Mouse (Mus musculus): ENCODE results near the gene Pan3. TPM values are rescaled to one million over a fixed set of nuclear protein-coding genes. Genes with fewer than 3 reads are reported as not detected.

The Pan3 gene
- polyA plus RNA-seq, 1 experiment from 2014 or later: 71.6 TPM

DNA sequence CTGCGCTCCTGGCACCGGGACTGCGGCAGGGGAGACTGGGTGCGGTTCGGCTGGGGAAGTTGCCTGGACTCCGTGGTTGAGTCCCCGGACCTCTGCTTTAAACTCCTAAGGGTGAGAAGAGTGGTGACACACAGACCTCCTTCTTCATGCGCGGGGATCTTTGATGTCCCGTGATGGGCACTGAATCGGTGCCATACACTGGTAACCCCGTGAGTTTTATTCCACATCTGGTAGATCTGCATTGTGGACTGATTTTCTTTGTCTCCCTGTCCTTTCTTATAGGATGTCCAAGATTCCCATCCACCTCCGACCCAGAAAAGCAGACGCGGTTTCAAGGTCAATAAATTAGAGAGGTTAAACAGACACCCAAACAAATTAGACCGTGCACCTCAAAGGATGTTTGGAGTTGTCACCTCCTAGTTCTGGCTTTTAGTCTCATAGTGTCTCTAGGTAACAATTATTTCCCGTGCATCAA, 29.4 kb upstream of the Pan3 start:
- peaks cover 38% of the 10 kb centered on the region for H3K27me3 ChIP-seq (ENCODE audit: control insufficient read depth, insufficient read depth, low read depth, low read length)

DNA sequence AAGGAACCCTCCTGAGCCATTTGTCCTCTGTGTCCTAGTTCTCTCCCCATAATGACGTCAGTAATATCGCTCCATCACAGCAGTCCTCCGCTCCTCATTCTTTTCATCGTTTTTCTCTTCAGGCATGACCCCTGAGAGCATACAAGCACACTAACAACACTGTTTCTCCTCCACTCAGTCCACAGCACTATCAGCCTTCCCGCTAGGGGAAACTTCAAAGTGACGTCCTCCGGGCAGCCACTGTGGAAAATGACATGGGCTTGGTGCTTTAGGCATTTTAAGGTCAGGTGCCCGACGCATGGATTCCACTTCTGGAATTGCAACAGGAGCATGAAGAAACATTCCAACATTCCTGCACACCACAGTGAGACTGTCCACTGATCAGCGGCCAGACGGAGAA, 28.9 kb upstream of the Pan3 start:
- no peak overlapping the region for H3K4me2 ChIP-seq (ENCODE audit: low read depth, low read length)
- no peaks in the 10 kb centered on the region for H3K36me3 ChIP-seq (ENCODE audit: control insufficient read depth, insufficient read depth, low read length)
- peaks cover 38% of the 10 kb centered on the region for H3K27me3 ChIP-seq (ENCODE audit: control insufficient read depth, insufficient read depth, low read depth, low read length)
- H3K9ac ChIP-seq (ENCODE audit: low read length): no peak overlapping the region
- H3K9me3 ChIP-seq (ENCODE audit: control insufficient read depth, low read length): no peaks in the 10 kb centered on the region
- H3K27ac ChIP-seq (ENCODE audit: low read length): no peak overlapping the region
- no peak for ATAC-seq (ENCODE audit: low read depth)
- H3K4me3 ChIP-seq (ENCODE audit: low read length): no peak overlapping the region
- H3K4me1 ChIP-seq (replicated peaks; ENCODE audit: control insufficient read depth, insufficient read depth, low read length): peaks cover 5% of the 10 kb centered on the region; the same call in 1 of the 2 replicates
- WGBS: 21% methylated on average over 11 of the region's 11 CpGs

More for the DNA sequence above, 29.4 kb upstream of the Pan3 start:
- Histone ChIP-seq H3K4me1 (replicated peaks; ENCODE audit: control insufficient read depth, insufficient read depth, low read length) (peaks cover 5% of the 10 kb centered on the region; the same call in 1 of the 2 replicates), H3K4me2 (ENCODE audit: low read depth, low read length) (peak overlapping the region; percentile 57), H3K36me3 (ENCODE audit: control insufficient read depth, insufficient read depth, low read length) (no peaks in the 10 kb centered on the region), H3K27ac (ENCODE audit: low read length) (no peak overlapping the region), H3K9ac (ENCODE audit: low read length) (peak overlapping the region; percentile 32; the same call in 1 of the 2 replicates), H3K9me3 (ENCODE audit: control insufficient read depth, low read length) (no peaks in the 10 kb centered on the region), H3K4me3 (ENCODE audit: low read length) (peak overlapping the region; percentile 35)
- no peak for ATAC-seq (ENCODE audit: low read depth)
- WGBS: 2% methylated on average over 17 of the region's 17 CpGs

DNA sequence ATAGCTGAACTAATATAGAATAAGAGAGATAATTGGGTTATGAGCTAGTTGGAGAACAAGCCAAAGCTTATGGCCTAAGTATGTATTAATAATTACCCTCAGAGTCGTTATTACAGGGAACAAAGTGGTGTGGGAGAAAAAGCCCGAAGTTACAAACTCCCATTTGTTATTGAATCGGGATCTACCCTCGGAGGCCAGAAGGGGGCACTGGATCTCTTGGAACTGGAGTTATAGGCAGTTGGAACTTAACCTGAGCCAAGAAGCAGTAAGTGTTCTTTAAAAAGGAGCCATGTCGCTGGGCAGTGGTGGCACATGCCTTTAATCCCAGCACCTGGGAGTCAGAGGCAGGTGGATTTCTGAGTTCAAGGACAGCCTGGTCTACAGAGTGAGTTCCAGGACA, 27.5 kb upstream of the Pan3 start:
- peaks cover 5% of the 10 kb centered on the region; the same call in 1 of the 2 replicates for H3K4me1 ChIP-seq (replicated peaks; ENCODE audit: control insufficient read depth, insufficient read depth, low read length)
- no peaks in the 10 kb centered on the region for H3K9me3 ChIP-seq (ENCODE audit: control insufficient read depth, low read length)
- H3K27me3 ChIP-seq (ENCODE audit: control insufficient read depth, insufficient read depth, low read depth, low read length): peaks cover 38% of the 10 kb centered on the region
- H3K4me3 ChIP-seq (ENCODE audit: low read length): no peak overlapping the region
- H3K9ac ChIP-seq (ENCODE audit: low read length): no peak overlapping the region
- ATAC-seq (ENCODE audit: low read depth): no peak
- H3K36me3 ChIP-seq (ENCODE audit: control insufficient read depth, insufficient read depth, low read length): no peaks in the 10 kb centered on the region
- WGBS: 15% methylated on average over 5 of the region's 5 CpGs
- H3K27ac ChIP-seq (ENCODE audit: low read length): no peak overlapping the region
- no peak overlapping the region for H3K4me2 ChIP-seq (ENCODE audit: low read depth, low read length)

DNA sequence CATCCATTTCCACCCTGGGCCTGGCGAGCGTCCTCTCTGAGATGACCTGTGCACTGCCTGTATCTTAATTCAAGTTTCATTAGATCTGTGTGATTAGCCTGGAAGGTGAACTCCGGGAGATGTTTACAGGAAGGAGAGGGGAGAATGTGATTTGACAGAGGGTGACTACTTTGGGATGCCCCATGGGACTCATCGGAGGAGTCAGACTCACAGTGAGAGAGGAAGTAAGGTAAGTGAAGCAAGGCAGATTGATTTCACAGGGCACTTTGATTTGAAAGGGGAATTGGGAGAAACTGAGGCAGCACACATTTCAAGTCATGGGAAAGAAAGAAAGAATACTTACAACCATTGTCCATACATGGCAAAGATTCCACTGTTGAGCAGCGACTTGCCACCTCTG, 23.8 kb upstream of the Pan3 start:
- ATAC-seq (ENCODE audit: low read depth): no peak
- no peak overlapping the region for H3K4me3 ChIP-seq (ENCODE audit: low read length)
- no peak overlapping the region for H3K9ac ChIP-seq (ENCODE audit: low read length)
- H3K4me2 ChIP-seq (ENCODE audit: low read depth, low read length): no peak overlapping the region
- peaks cover 10% of the 10 kb centered on the region for H3K27me3 ChIP-seq (ENCODE audit: control insufficient read depth, insufficient read depth, low read depth, low read length)
- H3K36me3 ChIP-seq (ENCODE audit: control insufficient read depth, insufficient read depth, low read length): no peaks in the 10 kb centered on the region
- no peaks in the 10 kb centered on the region for H3K4me1 ChIP-seq (replicated peaks; ENCODE audit: control insufficient read depth, insufficient read depth, low read length)
- H3K9me3 ChIP-seq (ENCODE audit: control insufficient read depth, low read length): no peaks in the 10 kb centered on the region
- no peak overlapping the region for H3K27ac ChIP-seq (ENCODE audit: low read length)
- 74% methylated on average over 5 of the region's 5 CpGs for WGBS

DNA sequence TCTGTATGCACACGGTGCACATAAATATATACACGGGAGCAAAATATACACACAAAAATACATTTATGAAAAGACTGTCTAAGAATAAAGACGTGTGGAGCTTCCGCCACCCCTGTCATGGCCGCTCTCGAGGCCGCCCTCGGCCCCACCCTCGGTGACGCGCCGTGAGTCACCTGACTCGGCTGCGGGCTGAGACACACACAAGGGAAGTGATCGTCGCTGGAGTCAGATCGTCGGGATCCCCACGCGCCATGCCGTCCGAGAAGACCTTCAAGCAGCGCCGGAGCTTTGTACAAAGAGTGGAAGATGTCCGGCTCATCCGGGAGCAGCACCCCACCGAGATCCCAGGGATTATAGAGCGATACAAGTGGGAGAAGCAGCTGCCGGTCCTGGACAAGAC, 21.2 kb upstream of the Pan3 start:
- no peak overlapping the region for H3K9ac ChIP-seq (ENCODE audit: low read length)
- H3K9me3 ChIP-seq (ENCODE audit: control insufficient read depth, low read length): no peaks in the 10 kb centered on the region
- no peaks in the 10 kb centered on the region for H3K4me1 ChIP-seq (replicated peaks; ENCODE audit: control insufficient read depth, insufficient read depth, low read length)
- H3K27ac ChIP-seq (ENCODE audit: low read length): no peak overlapping the region
- no peaks in the 10 kb centered on the region for H3K27me3 ChIP-seq (ENCODE audit: control insufficient read depth, insufficient read depth, low read depth, low read length)
- no peak for ATAC-seq (ENCODE audit: low read depth)
- peak overlapping the region; percentile 19 for H3K4me3 ChIP-seq (ENCODE audit: low read length)
- 44% methylated on average over 29 of the region's 29 CpGs for WGBS
- H3K36me3 ChIP-seq (ENCODE audit: control insufficient read depth, insufficient read depth, low read length): no peaks in the 10 kb centered on the region
- peak overlapping the region; percentile 42 for H3K4me2 ChIP-seq (ENCODE audit: low read depth, low read length)

DNA sequence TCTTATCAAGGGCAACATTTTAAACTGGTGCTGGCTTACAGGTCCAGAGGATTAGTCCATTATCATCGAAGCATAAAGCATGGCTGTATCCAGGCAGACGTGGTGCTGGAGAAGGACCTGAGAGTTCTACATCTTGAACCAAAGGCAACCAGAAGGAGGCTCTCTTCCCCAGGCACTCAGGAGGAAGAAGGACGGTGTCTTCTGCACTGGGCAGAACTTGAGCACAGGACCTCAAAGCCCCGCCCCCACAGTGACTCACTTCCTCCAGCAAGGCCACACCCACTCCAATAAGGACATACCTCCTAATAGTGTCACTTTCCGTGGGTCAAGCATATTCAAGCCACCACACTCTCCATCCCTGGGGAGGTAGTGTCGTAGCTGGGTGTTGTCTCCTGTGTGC, 19.4 kb upstream of the Pan3 start:
- H3K27ac ChIP-seq (ENCODE audit: low read length): no peak overlapping the region
- WGBS: 81% methylated on average over 6 of the region's 6 CpGs
- H3K9me3 ChIP-seq (ENCODE audit: control insufficient read depth, low read length): no peaks in the 10 kb centered on the region
- no peaks in the 10 kb centered on the region for H3K27me3 ChIP-seq (ENCODE audit: control insufficient read depth, insufficient read depth, low read depth, low read length)
- no peaks in the 10 kb centered on the region for H3K36me3 ChIP-seq (ENCODE audit: control insufficient read depth, insufficient read depth, low read length)
- H3K9ac ChIP-seq (ENCODE audit: low read length): no peak overlapping the region
- H3K4me3 ChIP-seq (ENCODE audit: low read length): no peak overlapping the region
- no peak for ATAC-seq (ENCODE audit: low read depth)
- H3K4me2 ChIP-seq (ENCODE audit: low read depth, low read length): no peak overlapping the region
- no peaks in the 10 kb centered on the region for H3K4me1 ChIP-seq (replicated peaks; ENCODE audit: control insufficient read depth, insufficient read depth, low read length)

DNA sequence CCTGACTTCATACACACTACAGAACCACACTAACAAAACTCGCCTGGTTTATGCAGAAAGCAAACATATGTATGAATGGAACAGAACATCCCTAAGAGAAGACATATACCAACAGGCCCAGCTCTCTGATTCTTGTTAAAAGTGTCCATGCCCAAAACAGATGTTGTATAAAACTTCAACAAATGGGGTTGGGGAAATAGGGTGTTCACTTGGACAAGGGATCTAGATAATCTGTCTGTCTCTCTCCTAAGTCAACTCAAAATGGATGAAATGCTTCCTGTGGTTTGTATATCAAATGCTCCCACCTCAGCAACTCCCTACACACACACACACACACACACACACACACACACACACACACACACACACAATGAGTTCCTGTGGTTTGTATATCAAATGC, 12.0 kb upstream of the Pan3 start:
- Histone ChIP-seq H3K36me3 (ENCODE audit: control insufficient read depth, insufficient read depth, low read length) (no peaks in the 10 kb centered on the region), H3K4me2 (ENCODE audit: low read depth, low read length) (no peak overlapping the region), H3K4me1 (replicated peaks; ENCODE audit: control insufficient read depth, insufficient read depth, low read length) (no peaks in the 10 kb centered on the region), H3K9ac (ENCODE audit: low read length) (no peak overlapping the region), H3K27ac (ENCODE audit: low read length) (no peak overlapping the region), H3K27me3 (ENCODE audit: control insufficient read depth, insufficient read depth, low read depth, low read length) (no peaks in the 10 kb centered on the region), H3K9me3 (ENCODE audit: control insufficient read depth, low read length) (no peaks in the 10 kb centered on the region), H3K4me3 (ENCODE audit: low read length) (no peak overlapping the region)
- WGBS: 84% methylated on average over 1 of the region's 1 CpGs
- no peak for ATAC-seq (ENCODE audit: low read depth)

DNA sequence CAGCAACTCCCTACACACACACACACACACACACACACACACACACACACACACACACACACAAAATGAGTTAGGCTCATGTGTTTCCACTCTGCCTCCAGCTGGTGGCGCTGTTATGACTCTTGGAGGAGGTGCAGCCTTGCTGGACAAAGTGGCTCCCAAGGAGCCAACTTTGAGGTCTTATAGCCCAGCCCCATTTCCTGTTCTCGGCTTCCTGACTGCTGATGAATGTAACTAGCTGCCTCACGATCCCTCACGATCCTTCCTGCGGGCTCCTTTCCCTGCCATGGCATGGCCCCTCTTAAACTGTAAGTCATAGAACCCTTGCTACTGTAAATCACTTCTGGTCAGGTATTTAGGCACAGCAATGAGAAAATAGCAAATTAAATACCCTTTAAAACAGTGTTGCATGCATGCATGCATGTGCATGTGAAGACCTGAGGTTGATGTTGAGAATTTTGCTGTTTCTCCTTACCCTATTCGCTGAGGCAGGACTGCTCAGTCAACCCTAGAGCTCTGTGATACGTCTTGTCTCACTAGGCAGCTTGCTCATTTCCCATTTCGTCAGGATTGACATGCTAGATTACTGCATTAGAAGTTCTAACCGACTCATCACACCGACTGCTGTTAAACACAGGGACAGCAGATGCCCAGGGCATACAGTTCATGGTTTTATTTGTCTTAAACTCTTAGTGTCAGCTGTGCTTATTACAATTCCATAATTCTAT, 11.4 kb upstream of the Pan3 start:
- 31% methylated on average over 10 of the region's 10 CpGs for WGBS
- H3K4me2 ChIP-seq (ENCODE audit: low read depth, low read length): peak overlapping the region; percentile 31

DNA sequence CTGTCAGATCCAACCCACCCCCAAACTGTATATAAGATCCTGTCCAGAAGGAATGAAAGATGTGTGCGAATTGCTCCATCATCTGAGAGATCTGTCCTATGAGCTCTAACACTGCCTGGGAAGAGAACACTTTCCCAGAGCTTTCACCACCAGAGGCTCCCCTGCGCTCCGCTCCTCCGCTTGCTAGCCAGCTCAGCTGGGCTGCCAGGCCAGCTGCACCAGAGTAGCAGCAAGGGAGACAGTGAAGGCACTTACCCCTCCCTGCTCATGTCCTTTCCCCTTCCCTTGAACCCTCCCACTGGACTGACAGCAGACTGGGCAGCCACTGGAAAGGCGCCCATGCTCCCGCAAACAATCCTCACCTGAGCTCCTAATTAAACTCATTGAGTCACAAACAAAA, 6.3 kb upstream of the Pan3 start:
- WGBS: 24% methylated on average over 6 of the region's 6 CpGs
- no peak for ATAC-seq (ENCODE audit: low read depth)

More for the DNA sequence above, 11.4 kb upstream of the Pan3 start:
- Histone ChIP-seq H3K27me3 (ENCODE audit: control insufficient read depth, insufficient read depth, low read depth, low read length) (no peaks in the 10 kb centered on the region), H3K36me3 (ENCODE audit: control insufficient read depth, insufficient read depth, low read length) (no peaks in the 10 kb centered on the region), H3K4me3 (ENCODE audit: low read length) (no peak overlapping the region), H3K4me1 (replicated peaks; ENCODE audit: control insufficient read depth, insufficient read depth, low read length) (no peaks in the 10 kb centered on the region), H3K9me3 (ENCODE audit: control insufficient read depth, low read length) (no peaks in the 10 kb centered on the region), H3K27ac (ENCODE audit: low read length) (no peak overlapping the region), H3K9ac (ENCODE audit: low read length) (no peak overlapping the region)
- no peak for ATAC-seq (ENCODE audit: low read depth)

More for the DNA sequence above, 6.3 kb upstream of the Pan3 start:
- Histone ChIP-seq H3K27me3 (ENCODE audit: control insufficient read depth, insufficient read depth, low read depth, low read length) (no peaks in the 10 kb centered on the region), H3K4me1 (replicated peaks; ENCODE audit: control insufficient read depth, insufficient read depth, low read length) (no peaks in the 10 kb centered on the region), H3K4me3 (ENCODE audit: low read length) (no peak overlapping the region), H3K4me2 (ENCODE audit: low read depth, low read length) (no peak overlapping the region), H3K36me3 (ENCODE audit: control insufficient read depth, insufficient read depth, low read length) (no peaks in the 10 kb centered on the region), H3K9ac (ENCODE audit: low read length) (no peak overlapping the region), H3K27ac (ENCODE audit: low read length) (no peak overlapping the region), H3K9me3 (ENCODE audit: control insufficient read depth, low read length) (no peaks in the 10 kb centered on the region)
